Comparison of ENCODE assay signal across 9 mouse cellular contexts in the genomic region with DNA sequence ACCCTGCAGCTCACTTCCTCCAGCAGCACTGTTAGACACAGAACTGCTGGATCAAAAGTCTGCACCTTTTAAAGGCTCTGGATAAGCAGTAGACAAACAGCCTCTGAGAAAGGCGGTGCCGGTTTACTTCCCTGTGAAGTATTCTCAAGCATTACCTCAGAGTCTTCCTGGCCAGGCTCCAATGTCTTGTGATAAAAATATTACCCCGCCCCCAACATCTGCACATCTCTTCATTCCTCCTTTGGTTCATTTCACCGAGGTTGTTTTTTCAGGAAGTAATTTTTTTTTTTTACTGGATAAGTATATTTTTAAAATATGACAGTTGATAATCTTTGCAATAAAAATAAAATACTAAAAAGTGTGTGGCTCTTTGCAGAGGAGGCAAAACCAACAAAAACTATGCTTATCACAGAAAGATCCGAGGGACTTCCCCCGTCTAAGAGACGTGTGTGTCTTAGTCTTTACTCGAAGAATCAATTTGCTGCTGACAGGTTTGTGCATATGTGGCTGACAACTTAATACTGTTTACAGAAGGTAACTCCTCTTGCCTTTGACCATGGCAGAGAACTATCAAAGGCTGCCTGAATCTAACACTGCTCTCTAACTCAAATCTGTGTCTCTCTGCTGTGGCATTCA.
A peak's percentile ranks its signal among the peaks of the same experiment; 100 is the strongest.
DNase-seq lines count a peak whose midpoint lies in the region; ATAC-seq and TF ChIP-seq lines count a peak whose summit lies in the region.
"Had no signal": no experiment of that assay in that cellular context is flagged by ENCODE, and none has a peak within 500 bp of the region (broad histone marks: within the 10 kb centered on the region; RNA-seq: fewer than 3 reads in every experiment).

No protein-coding gene starts in this region.

- H3K9ac ChIP-seq in forebrain, embryonic 14.5 days (ENCODE audit: low read length), result no peak overlapping the region
- H3K9ac ChIP-seq in forebrain, postnatal 0 days, result no peak overlapping the region
- H3K9ac ChIP-seq in MEL (ENCODE audit: control insufficient read depth, low read depth, low read length, poor library complexity, severe bottlenecking), result no peak overlapping the region
- H3K9ac ChIP-seq in heart, embryonic 16.5 days (ENCODE audit: low read length), result no peak overlapping the region
- H3K9ac ChIP-seq: liver, embryonic 13.5 days had no signal

- H3K4me2 ChIP-seq in forebrain, embryonic 14.5 days (ENCODE audit: low read length), result no peak overlapping the region
- H3K4me2 ChIP-seq in forebrain, postnatal 0 days (ENCODE audit: low read depth), result no peak overlapping the region
- H3K4me2 ChIP-seq in heart, embryonic 16.5 days (ENCODE audit: low read depth, low read length), result no peak overlapping the region
- H3K4me2 ChIP-seq: liver, embryonic 13.5 days had no signal

- no peaks in the 10 kb centered on the region for H3K9me3 ChIP-seq in forebrain, embryonic 14.5 days (replicated peaks; ENCODE audit: control insufficient read depth, low read length)
- no peaks in the 10 kb centered on the region for H3K9me3 ChIP-seq in forebrain, postnatal 0 days (ENCODE audit: low read length)
- no peaks in the 10 kb centered on the region for H3K9me3 ChIP-seq in MEL (replicated peaks; ENCODE audit: insufficient read depth, low read length)
- no peaks in the 10 kb centered on the region for H3K9me3 ChIP-seq in heart, embryonic 16.5 days (replicated peaks; ENCODE audit: control insufficient read depth, low read length)
- H3K9me3 ChIP-seq: liver, embryonic 13.5 days had no signal

- 75% methylated on average over 8 of the region's 8 CpGs for WGBS in forebrain, embryonic 14.5 days
- WGBS in forebrain, postnatal 0 days, result 72% methylated on average over 8 of the region's 8 CpGs
- WGBS in heart, embryonic 16.5 days, result 28% methylated on average over 8 of the region's 8 CpGs

- H3K4me1 ChIP-seq in forebrain, embryonic 14.5 days (ENCODE audit: control insufficient read depth, insufficient read depth, low read length), result no peaks in the 10 kb centered on the region
- no peaks in the 10 kb centered on the region; the same call in 1 of the 2 replicates for H3K4me1 ChIP-seq in forebrain, postnatal 0 days (ENCODE audit: insufficient read depth)
- peaks cover 2 to 5% of the 10 kb centered on the region in 2 experiments; a peak in 2 of 4 replicates for H3K4me1 ChIP-seq in MEL (ENCODE audit: control insufficient read depth in 1 of 2, insufficient read depth in 2 of 2, low read length in 2 of 2)
- peaks cover 28% of the 10 kb centered on the region for H3K4me1 ChIP-seq in heart, embryonic 16.5 days (ENCODE audit: control insufficient read depth, insufficient read depth, low read length)
- H3K4me1 ChIP-seq: liver, embryonic 13.5 days had no signal

- H3K36me3 ChIP-seq in forebrain, embryonic 14.5 days (ENCODE audit: control insufficient read depth, insufficient read depth, low read length), result no peaks in the 10 kb centered on the region
- H3K36me3 ChIP-seq in forebrain, postnatal 0 days (ENCODE audit: insufficient read depth), result no peaks in the 10 kb centered on the region
- peaks cover 0 to 14% of the 10 kb centered on the region in 2 experiments; a peak in 2 of 4 replicates for H3K36me3 ChIP-seq in MEL (ENCODE audit: control insufficient read depth in 1 of 2, insufficient read depth in 2 of 2, low read length in 2 of 2)
- H3K36me3 ChIP-seq in heart, embryonic 16.5 days (ENCODE audit: control insufficient read depth, insufficient read depth), result no peaks in the 10 kb centered on the region
- H3K36me3 ChIP-seq: liver, embryonic 13.5 days had no signal

- H3K27me3 ChIP-seq in forebrain, embryonic 14.5 days (replicated peaks; ENCODE audit: control insufficient read depth, insufficient read depth, low read length), result no peaks in the 10 kb centered on the region
- H3K27me3 ChIP-seq in forebrain, postnatal 0 days (ENCODE audit: insufficient read depth, low read length), result no peaks in the 10 kb centered on the region
- no peaks in the 10 kb centered on the region for H3K27me3 ChIP-seq in MEL (ENCODE audit: control insufficient read depth in 1 of 2, insufficient read depth in 2 of 2, low read length in 2 of 2)
- no peaks in the 10 kb centered on the region for H3K27me3 ChIP-seq in heart, embryonic 16.5 days (ENCODE audit: control insufficient read depth, insufficient read depth, low read length)
- H3K27me3 ChIP-seq: liver, embryonic 13.5 days had no signal

- no peak for ATAC-seq in forebrain, embryonic 14.5 days
- no peak for ATAC-seq in forebrain, postnatal 0 days
- 0 out of 2 replicates have a peak, but pooled peaks have one; percentile 52 for ATAC-seq in heart, embryonic 16.5 days (replicated peaks; ENCODE audit: extremely low read depth, insufficient read depth, low FRiP score)

- TF ChIP-seq EP300 in MEL (IDR thresholded peaks at IDR 0.05; ENCODE audit: low read depth in 1 of 2, low read length in 2 of 2), result peak; percentile 80 to 87

- DNase-seq in forebrain, embryonic 14.5 days (ENCODE audit: low spot score), result peak; percentile 20
- DNase-seq in forebrain, postnatal 0 days, result no peak
- peak; percentile 96 for DNase-seq in MEL (ENCODE audit: low read depth, low spot score)
- DNase-seq in lung, postnatal 25 days (ENCODE audit: low spot score), result peak; percentile 53
- no peak for DNase-seq in layer of hippocampus, adult 9-11 months
- no peak for DNase-seq in adrenal gland, postnatal 10 days
- no peak for DNase-seq in adrenal gland, adult 18-20 months (ENCODE audit: low spot score in 2 of 2)
- DNase-seq: liver, embryonic 13.5 days had no signal

- H3K4me3 ChIP-seq in forebrain, embryonic 14.5 days (ENCODE audit: low read depth, low read length), result no peak overlapping the region
- H3K4me3 ChIP-seq in forebrain, postnatal 0 days (ENCODE audit: low read depth, low read length), result no peak overlapping the region
- H3K4me3 ChIP-seq in MEL (ENCODE audit: control insufficient read depth in 1 of 2, insufficient read depth in 1 of 2, low read depth in 2 of 2, low read length in 2 of 2), result no peak overlapping the region
- no peak overlapping the region for H3K4me3 ChIP-seq in heart, embryonic 16.5 days (ENCODE audit: low read length)
- H3K4me3 ChIP-seq: liver, embryonic 13.5 days had no signal

- no peak for TF ChIP-seq POLR2A in MEL (IDR thresholded peaks at IDR 0.05; ENCODE audit: control insufficient read depth in 1 of 2, insufficient read depth in 1 of 2, low read depth in 1 of 2, low read length in 2 of 2, poor library complexity in 1 of 2)

- no peak overlapping the region for H3K27ac ChIP-seq in forebrain, embryonic 14.5 days (ENCODE audit: low read depth, low read length)
- no peak overlapping the region for H3K27ac ChIP-seq in forebrain, postnatal 0 days (ENCODE audit: low read depth, low read length)
- peak overlapping the region; percentile 77 for H3K27ac ChIP-seq in MEL (ENCODE audit: control insufficient read depth, low read depth, low read length)
- H3K27ac ChIP-seq in heart, embryonic 16.5 days (ENCODE audit: low read length), result no peak overlapping the region
- H3K27ac ChIP-seq: liver, embryonic 13.5 days had no signal

- no peak for TF ChIP-seq RAD21 in MEL (IDR thresholded peaks at IDR 0.05; ENCODE audit: low read depth, low read length)

- no peak for TF ChIP-seq CTCF in forebrain, postnatal 0 days (IDR thresholded peaks at IDR 0.05; ENCODE audit: low read depth)
- no peak for TF ChIP-seq CTCF in MEL (IDR thresholded peaks at IDR 0.05 in 2 of 3, conservative IDR thresholded peaks at IDR 0.05 in 1 of 3; ENCODE audit: control insufficient read depth in 1 of 3, insufficient read depth in 1 of 3, low read depth in 2 of 3, low read length in 3 of 3, poor library complexity in 1 of 3, severe bottlenecking in 1 of 3)

- H3K79me2 ChIP-seq in MEL (ENCODE audit: control insufficient read depth, insufficient read depth, low read length, poor library complexity), result no peaks in the 10 kb centered on the region

TF ChIP-seq in MEL, 35 proteins besides CTCF, POLR2A, EP300 and RAD21 (continues in another document):
- TF ChIP-seq E2F4 (IDR thresholded peaks at IDR 0.05; ENCODE audit: borderline replicate concordance, low read depth, low read length) (no peak), CHD1 (IDR thresholded peaks at IDR 0.05; ENCODE audit: low read depth, low read length) (no peak), UBTF (IDR thresholded peaks at IDR 0.05; ENCODE audit: borderline replicate concordance, insufficient read depth, low read depth, low read length) (no peak), SMC3 (IDR thresholded peaks at IDR 0.05; ENCODE audit: low read depth, low read length) (no peak), MAZ (IDR thresholded peaks at IDR 0.05; ENCODE audit: low read depth, low read length) (no peak), TAL1 (IDR thresholded peaks at IDR 0.05; ENCODE audit: low read length) (peak; percentile 35), NRF1 (IDR thresholded peaks at IDR 0.05; ENCODE audit: insufficient read depth, low read depth, low read length, poor library complexity, severe bottlenecking) (no peak), BHLHE40 (IDR thresholded peaks at IDR 0.05; ENCODE audit: borderline replicate concordance, low read depth, low read length) (peak; percentile 80), ZKSCAN1 (IDR thresholded peaks at IDR 0.05; ENCODE audit: low read depth, low read length) (no peak; the same call in 1 of the 2 replicates), GATA1 (IDR thresholded peaks at IDR 0.05; ENCODE audit: low read depth, low read length) (peak; percentile 79), SIN3A (IDR thresholded peaks at IDR 0.05; ENCODE audit: low read length) (peak; percentile 78), ZNF384 (IDR thresholded peaks at IDR 0.05; ENCODE audit: low read depth, low read length) (peak; percentile 96), USF2 (IDR thresholded peaks at IDR 0.05; ENCODE audit: borderline replicate concordance in 1 of 2, insufficient read depth in 1 of 2, low read depth in 1 of 2, low read length in 2 of 2) (no peak), RCOR1 (IDR thresholded peaks at IDR 0.05; ENCODE audit: low read depth, low read length) (peak; percentile 93), ZMIZ1 (IDR thresholded peaks at IDR 0.05; ENCODE audit: low read depth, low read length) (no peak), GABPA (IDR thresholded peaks at IDR 0.05; ENCODE audit: low read depth, low read length) (no peak), TCF12 (IDR thresholded peaks at IDR 0.05; ENCODE audit: low read depth, low read length) (peak; percentile 85), POLR2AphosphoS2 (IDR thresholded peaks at IDR 0.05; ENCODE audit: low read length) (no peak), MAX (IDR thresholded peaks at IDR 0.05; ENCODE audit: low read length) (no peak), MAFK (IDR thresholded peaks at IDR 0.05; ENCODE audit: borderline replicate concordance, low read depth, low read length) (peak; percentile 58; the same call in 1 of the 2 replicates), ETS1 (IDR thresholded peaks at IDR 0.05; ENCODE audit: low read depth, low read length) (peak; percentile 99), MXI1 (IDR thresholded peaks at IDR 0.05; ENCODE audit: low read depth, low read length) (0 out of 2 replicates have a peak, but pooled peaks have one; percentile 15), MYC (IDR thresholded peaks at IDR 0.05; ENCODE audit: low read depth, low read length) (0 out of 2 replicates have a peak, but pooled peaks have one; percentile 26), NELFE (IDR thresholded peaks at IDR 0.05; ENCODE audit: low read depth, low read length) (no peak)

Comparison
In these comparisons a context has a peak if more than half of its experiments do, and no peak if none do; other contexts are left out.
1. DNase-seq: peak in forebrain, embryonic 14.5 days (single experiment), MEL (single experiment) and lung, postnatal 25 days (single experiment); none in forebrain, postnatal 0 days (single experiment), layer of hippocampus, adult 9-11 months (single experiment), adrenal gland, postnatal 10 days (single experiment) and adrenal gland, adult 18-20 months (0 of 2).